Mouse (Mus musculus) small intestine, adult 2 months (tissue): Measurements from ENCODE around the gene Pmepa1. TPM values are rescaled to one million over a fixed set of nuclear protein-coding genes. Genes with fewer than 3 reads are reported as not detected.

Source experiments
- H3K27ac ChIP-seq: fragments of 200-500 bp; 2 replicates; pipeline ENCODE4 v1.5.1; 2012; ENCODE audit warnings: low read depth, low read length, control low read depth, inconsistent platforms; ENCODE audit not compliant: insufficient read depth
- H3K27me3 ChIP-seq: fragments of 200-500 bp; 2 replicates; pipeline ENCODE4 v1.6.1; 2012; ENCODE audit warnings: mild to moderate bottlenecking, moderate library complexity, low read length, inconsistent platforms; ENCODE audit not compliant: control insufficient read depth, insufficient read depth
- H3K36me3 ChIP-seq: fragments of 200-500 bp; 2 replicates; pipeline ENCODE4 v1.6.1; 2012; ENCODE audit warnings: mild to moderate bottlenecking, low read length, control low read depth, inconsistent platforms; ENCODE audit not compliant: control insufficient read depth, insufficient read depth
- H3K4me1 ChIP-seq: fragments of 200-500 bp; 2 replicates; pipeline ENCODE4 v1.6.1; 2012; ENCODE audit warnings: low read length, inconsistent platforms, mixed read lengths; ENCODE audit not compliant: control insufficient read depth, insufficient read depth, insufficient read length
- H3K4me3 ChIP-seq: fragments of 200-500 bp; 2 replicates; pipeline ENCODE4 v1.5.1; 2012; ENCODE audit warnings: low read depth, mild to moderate bottlenecking, control low read depth, inconsistent platforms, low read length, moderate library complexity
- CTCF ChIP-seq: fragments of 200-500 bp; IDR thresholded peaks from 2 replicates; pipeline ENCODE4 v1.5.1; 2012; ENCODE audit warnings: low read depth, mild to moderate bottlenecking, control low read depth, inconsistent platforms, low read length, moderate library complexity, mixed read lengths; ENCODE audit not compliant: insufficient replicate concordance, insufficient read length; ENCODE audit errors: extremely low read depth
- POLR2A ChIP-seq: fragments of 200-500 bp; IDR thresholded peaks from 2 replicates; pipeline ENCODE4 v1.6.1; 2012; ENCODE audit warnings: low read depth, mild to moderate bottlenecking, control low read depth, inconsistent platforms, low read length, moderate library complexity
- WGBS: fragments of 180-500 bp; shearing (Covaris S2); methylation state at CpG from one replicate; pipeline ENCODE4 v1.1.7; 2018; 5-methylcytosine and 5-hydroxymethylcytosine counted together
- polyA plus RNA-seq: library from polyadenylated mRNA; depleted of rRNA; stranded (reverse); fragments of >200 nt; gene quantifications from 2 replicates; pipeline ENCODE4 v1.2.3, GENCODE M21; 2012

The Pmepa1 gene
- polyA plus RNA-seq, 1 experiment: 93.7 TPM

GRCm38 (mm10) chr2:173263636-173264330, 12.6 kb downstream of the Pmepa1 start:
- Histone ChIP-seq H3K27ac (peak overlapping the region; percentile 4; the same call in 1 of the 2 replicates), H3K36me3 (no peaks in the 10 kb centered on the region), H3K4me3 (no peak overlapping the region), H3K27me3 (no peaks in the 10 kb centered on the region), H3K4me1 (peaks cover 70% of the 10 kb centered on the region)
- WGBS: 34% methylated on average over 11 of the region's 11 CpGs
- no peak for TF ChIP-seq POLR2A
- TF ChIP-seq CTCF: no peak

DNA sequence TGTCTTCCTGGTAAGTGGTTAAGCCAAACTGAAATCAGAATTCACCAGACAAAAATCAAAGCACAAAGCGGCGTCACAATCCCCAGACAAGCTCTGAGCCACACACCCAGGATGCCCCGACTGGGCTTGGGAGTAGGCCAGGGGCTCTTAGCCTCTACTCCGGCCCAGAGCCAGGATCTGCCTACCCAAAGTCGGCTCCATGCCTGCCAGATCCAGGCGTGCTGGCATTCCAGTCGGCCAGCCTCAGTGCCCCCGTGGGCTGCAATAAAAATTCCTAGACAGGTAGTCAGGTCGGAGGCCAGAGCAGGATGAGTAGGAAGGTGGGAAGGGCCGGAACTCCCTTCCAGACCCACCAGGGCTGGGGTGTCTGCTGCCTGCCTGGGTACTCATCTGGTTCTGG, 14.8 kb downstream of the Pmepa1 start:
- no peak overlapping the region for H3K4me3 ChIP-seq
- no peaks in the 10 kb centered on the region for H3K36me3 ChIP-seq
- 19% methylated on average over 10 of the region's 10 CpGs for WGBS
- TF ChIP-seq CTCF: no peak
- TF ChIP-seq POLR2A: no peak
- no peak overlapping the region for H3K27ac ChIP-seq
- H3K4me1 ChIP-seq: peaks cover 75% of the 10 kb centered on the region
- H3K27me3 ChIP-seq: no peaks in the 10 kb centered on the region

DNA sequence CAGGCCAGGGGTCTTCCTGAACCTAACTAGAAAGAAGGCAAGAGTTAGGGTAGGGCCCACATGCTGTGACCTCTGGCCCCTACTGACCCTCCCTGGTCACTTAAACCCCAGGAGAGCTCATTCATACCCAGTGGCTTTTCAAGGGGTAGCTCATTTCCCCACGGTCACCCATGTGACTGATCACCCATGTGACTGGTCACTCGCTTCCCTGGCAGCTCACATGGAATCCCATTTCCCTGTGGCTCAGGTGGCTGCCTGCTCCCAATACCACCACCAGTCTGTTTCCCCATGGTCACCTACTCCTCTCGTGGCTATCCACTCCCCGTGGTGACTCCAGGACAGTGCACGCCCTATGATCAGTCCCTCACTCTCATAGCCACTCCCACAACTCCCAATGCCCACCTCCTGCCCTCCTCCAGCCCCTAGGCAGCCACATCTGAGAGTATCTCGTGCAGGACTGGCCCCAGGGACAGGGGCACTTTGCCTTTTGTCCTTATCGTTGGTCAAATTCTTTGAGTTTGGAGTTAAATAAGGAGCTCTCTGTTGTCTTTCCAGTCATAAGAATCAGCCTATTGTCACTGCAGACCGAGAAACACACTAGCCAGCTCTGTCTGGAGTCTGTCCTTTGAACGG, 17.8 kb downstream of the Pmepa1 start:
- Histone ChIP-seq H3K36me3 (no peaks in the 10 kb centered on the region), H3K27me3 (no peaks in the 10 kb centered on the region), H3K4me3 (no peak overlapping the region), H3K27ac (no peak overlapping the region), H3K4me1 (peaks cover 66% of the 10 kb centered on the region)
- WGBS: 58% methylated on average over 9 of the region's 9 CpGs
- no peak for TF ChIP-seq CTCF
- no peak for TF ChIP-seq POLR2A

DNA sequence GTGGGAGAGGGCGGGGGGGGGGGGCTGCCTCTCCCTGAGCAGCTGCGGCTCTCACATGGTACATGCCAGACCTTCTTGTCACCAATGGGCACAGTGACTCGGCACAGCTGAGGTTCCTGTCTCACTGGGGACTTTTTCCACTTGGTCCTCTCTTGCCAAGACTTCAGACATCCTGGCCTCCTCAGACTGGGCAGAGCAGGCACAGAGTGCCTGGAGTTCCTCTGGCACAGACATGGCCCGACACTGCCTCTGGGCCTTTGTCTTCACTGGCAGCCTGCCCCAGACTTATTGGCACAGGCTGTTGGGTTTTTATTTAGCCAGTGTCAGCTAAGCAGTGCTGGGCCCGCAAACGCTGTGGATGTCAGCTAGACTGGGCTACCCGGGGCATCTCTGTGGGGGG, 18.7 kb downstream of the Pmepa1 start:
- TF ChIP-seq CTCF (no peak), POLR2A (no peak)
- WGBS: 21% methylated on average over 7 of the region's 7 CpGs
- Histone ChIP-seq H3K4me3 (no peak overlapping the region), H3K4me1 (peaks cover 56% of the 10 kb centered on the region), H3K27me3 (no peaks in the 10 kb centered on the region), H3K36me3 (no peaks in the 10 kb centered on the region), H3K27ac (no peak overlapping the region)

- Histone ChIP-seq H3K36me3 (no peaks in the 10 kb centered on the region), H3K4me3 (no peak overlapping the region), H3K27ac (no peak overlapping the region), H3K27me3 (no peaks in the 10 kb centered on the region), H3K4me1 (peaks cover 52% of the 10 kb centered on the region)
- TF ChIP-seq CTCF (no peak), POLR2A (no peak)
- 44% methylated on average over 4 of the region's 4 CpGs for WGBS
Observed at GRCm38 (mm10) chr2:173256552-173256949, 19.8 kb downstream of the Pmepa1 start.

GRCm38 (mm10) chr2:173255810-173256551, 20.4 kb downstream of the Pmepa1 start:
- H3K27me3 ChIP-seq: no peaks in the 10 kb centered on the region
- TF ChIP-seq POLR2A (no peak), CTCF (no peak)
- peaks cover 50% of the 10 kb centered on the region for H3K4me1 ChIP-seq
- peak overlapping the region; percentile 12 for H3K4me3 ChIP-seq
- no peaks in the 10 kb centered on the region for H3K36me3 ChIP-seq
- H3K27ac ChIP-seq: no peak overlapping the region
- 22% methylated on average over 7 of the region's 7 CpGs for WGBS
